Mouse (Mus musculus) limb, embryonic 13.5 days (tissue): ENCODE measurements around the gene Sorbs1. TPM values are rescaled to one million over a fixed set of nuclear protein-coding genes. Genes with fewer than 3 reads are reported as not detected.

Experiments used
- ATAC-seq: fragments of 200-750 bp; cut with Nextera tagmentation; 2 replicates; pipeline ENCODE4 v1.8.0; 2017; ENCODE audit warnings: low read depth, moderate number of reproducible peaks, moderate TSS enrichment; ENCODE audit not compliant: low FRiP score
- H3K27ac ChIP-seq: fragments of 300-500 bp; sonication (generic); 2 replicates; pipeline ENCODE4 v1.5.1; 2015; ENCODE audit warnings: inconsistent platforms, mild to moderate bottlenecking, moderate library complexity
- H3K27me3 ChIP-seq: fragments of 300-500 bp; sonication (generic); 2 replicates; pipeline ENCODE4 v1.6.1; 2015; ENCODE audit warnings: mild to moderate bottlenecking, inconsistent platforms
- H3K36me3 ChIP-seq: fragments of 300-500 bp; sonication (generic); 2 replicates; pipeline ENCODE4 v1.6.1; 2015; ENCODE audit warnings: inconsistent platforms, mild to moderate bottlenecking, moderate library complexity
- H3K4me1 ChIP-seq: fragments of 300-500 bp; sonication (generic); 2 replicates; pipeline ENCODE4 v1.6.1; 2015; ENCODE audit warnings: inconsistent platforms
- H3K4me2 ChIP-seq: fragments of 300-500 bp; sonication (generic); replicated peaks from 2 replicates; pipeline ENCODE4 v1.6.1; 2015; ENCODE audit warnings: inconsistent platforms, mild to moderate bottlenecking, moderate library complexity
- H3K4me3 ChIP-seq: fragments of 300-500 bp; sonication (generic); 2 replicates; pipeline ENCODE4 v1.5.1; 2015; ENCODE audit warnings: moderate library complexity, mild to moderate bottlenecking, inconsistent platforms
- H3K9ac ChIP-seq: fragments of 300-500 bp; sonication (generic); 2 replicates; pipeline ENCODE4 v1.6.1; 2015; ENCODE audit warnings: mild to moderate bottlenecking, inconsistent platforms
- H3K9me3 ChIP-seq: fragments of 300-500 bp; sonication (generic); 2 replicates; pipeline ENCODE4 v1.6.1; 2016; ENCODE audit warnings: inconsistent platforms
- WGBS: fragments of 180-500 bp; shearing (Covaris S2); methylation state at CpG from one replicate; pipeline ENCODE4 v1.1.7; 2015; 5-methylcytosine and 5-hydroxymethylcytosine counted together
- polyA plus RNA-seq: library from polyadenylated mRNA; unstranded; fragments of >200 nt; fragmentation: Nextera tagmentation; extraction: Ambion mirVana; gene quantifications from 2 replicates; pipeline ENCODE4 v1.2.1, GENCODE M21; 2015

The Sorbs1 gene
- polyA plus RNA-seq, 1 experiment from 2014 or later, result 52.2 TPM

DNA sequence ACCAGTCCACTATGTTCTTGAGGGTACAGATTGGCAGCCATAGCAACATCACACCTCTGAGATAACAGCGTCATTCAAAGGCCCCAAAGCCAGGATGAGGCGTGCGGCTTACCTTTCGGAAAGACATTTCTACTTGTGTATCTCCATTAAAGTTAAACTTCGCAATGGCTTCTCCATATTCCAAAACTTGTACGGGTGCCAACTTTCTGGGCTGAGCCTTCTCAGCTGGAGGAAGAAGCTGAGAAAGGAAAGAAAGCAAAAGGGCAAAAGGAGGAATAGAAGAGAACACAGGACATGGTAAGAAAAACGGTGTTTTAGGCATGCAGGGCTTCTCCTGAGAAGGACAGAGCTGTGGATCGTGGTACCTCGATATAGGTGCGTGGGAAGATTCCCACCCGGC, 199.3 kb downstream of the Sorbs1 start:
- no peak for ATAC-seq
- no peak overlapping the region for H3K27ac ChIP-seq
- no peaks in the 10 kb centered on the region for H3K9me3 ChIP-seq
- no peak overlapping the region for H3K4me3 ChIP-seq
- no peak overlapping the region for H3K4me2 ChIP-seq
- H3K9ac ChIP-seq, result no peak overlapping the region
- 92% methylated on average over 11 of the region's 11 CpGs for WGBS
- H3K4me1 ChIP-seq, result no peaks in the 10 kb centered on the region
- H3K36me3 ChIP-seq, result peaks cover 39% of the 10 kb centered on the region
- no peaks in the 10 kb centered on the region for H3K27me3 ChIP-seq

DNA sequence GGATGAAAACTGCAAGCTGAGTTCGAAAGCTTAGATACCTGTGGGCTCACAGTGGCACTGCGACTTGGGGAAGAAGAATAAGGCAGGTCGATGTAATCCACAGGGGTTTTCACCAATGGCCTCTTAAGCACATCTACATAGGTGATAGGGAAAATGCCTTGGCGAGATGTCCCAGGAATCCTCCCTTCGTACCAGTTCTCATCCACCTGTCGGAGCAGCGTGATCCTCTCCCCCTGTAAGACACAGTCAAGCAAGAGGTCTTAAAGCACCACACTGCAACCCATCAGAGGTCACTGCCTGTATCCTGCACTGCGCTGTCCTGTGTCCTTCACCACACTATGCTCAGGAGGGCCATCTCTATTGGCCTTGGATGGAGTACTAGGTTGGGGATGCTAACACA, 201.9 kb downstream of the Sorbs1 start:
- Histone ChIP-seq H3K9me3 (no peaks in the 10 kb centered on the region), H3K36me3 (peaks cover 49% of the 10 kb centered on the region)
- WGBS, result 95% methylated on average over 8 of the region's 8 CpGs

DNA sequence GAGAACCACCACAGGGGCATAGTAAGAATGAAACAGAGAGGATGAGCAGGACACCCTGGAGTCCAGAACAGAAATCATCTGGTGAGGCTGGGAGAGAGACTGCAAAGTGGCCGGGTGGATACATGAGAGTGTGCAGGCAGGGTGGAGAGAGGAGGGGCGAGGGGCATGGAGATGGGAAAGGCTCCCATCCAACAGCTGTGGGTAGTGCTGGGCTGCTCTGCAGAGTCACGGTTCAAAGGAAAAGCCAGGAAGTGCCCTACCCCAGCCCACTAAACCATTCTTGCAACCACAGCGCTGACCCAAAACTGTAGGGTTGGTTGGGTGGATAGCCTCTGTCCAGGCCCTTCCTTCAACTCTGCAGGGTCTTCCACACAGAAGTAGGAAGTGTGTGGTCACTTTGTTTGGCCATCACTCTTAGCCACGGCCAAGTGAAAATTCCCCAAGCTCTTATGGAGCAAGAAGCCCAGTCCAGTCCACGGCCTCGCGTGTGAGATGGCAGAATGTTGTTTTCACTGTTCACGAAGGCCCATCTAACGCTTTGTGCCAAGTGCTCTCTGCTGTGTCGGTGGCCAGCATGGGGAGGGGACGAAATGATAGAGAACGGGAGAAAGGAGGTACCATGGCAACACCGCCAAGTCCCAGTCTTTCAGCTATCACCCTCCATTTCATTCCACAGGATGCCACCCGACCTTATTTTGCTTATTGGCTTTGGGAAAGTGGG, 203.0 kb downstream of the Sorbs1 start:
- H3K36me3 ChIP-seq, result peaks cover 44% of the 10 kb centered on the region
- H3K4me1 ChIP-seq, result no peaks in the 10 kb centered on the region
- no peak overlapping the region for H3K9ac ChIP-seq
- H3K27ac ChIP-seq, result no peak overlapping the region
- ATAC-seq, result no peak; the same call in 1 of the 2 replicates
- H3K27me3 ChIP-seq, result no peaks in the 10 kb centered on the region
- no peaks in the 10 kb centered on the region for H3K9me3 ChIP-seq
- WGBS, result 87% methylated on average over 15 of the region's 15 CpGs
- no peak overlapping the region for H3K4me3 ChIP-seq
- no peak overlapping the region for H3K4me2 ChIP-seq

More for the DNA sequence above, 201.9 kb downstream of the Sorbs1 start:
- no peak overlapping the region for H3K4me2 ChIP-seq
- ATAC-seq, result no peak
- no peak overlapping the region for H3K9ac ChIP-seq
- no peaks in the 10 kb centered on the region for H3K27me3 ChIP-seq
- H3K4me3 ChIP-seq, result no peak overlapping the region
- H3K27ac ChIP-seq, result no peak overlapping the region
- no peaks in the 10 kb centered on the region for H3K4me1 ChIP-seq

DNA sequence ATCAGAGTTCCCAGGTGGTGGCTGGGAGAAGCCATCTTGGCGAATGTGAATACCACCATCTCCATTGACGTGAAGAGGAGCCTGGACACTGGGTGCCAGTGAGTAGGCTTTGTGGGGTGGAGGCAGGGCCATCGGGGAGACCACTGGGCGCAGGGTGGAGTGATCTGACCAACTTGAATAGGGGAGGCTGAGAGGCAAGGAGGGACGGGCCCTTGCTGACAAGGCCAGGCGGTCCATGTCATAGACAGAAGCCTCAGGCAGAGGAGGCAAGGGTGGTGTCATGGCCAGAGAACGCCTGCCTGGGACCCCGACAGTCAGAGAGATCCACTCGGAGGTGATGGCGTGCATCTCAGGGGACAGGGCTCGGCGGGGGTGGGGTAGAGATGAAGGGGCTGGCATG, 203.7 kb downstream of the Sorbs1 start:
- no peak overlapping the region for H3K9ac ChIP-seq
- no peak overlapping the region for H3K27ac ChIP-seq
- no peak overlapping the region for H3K4me2 ChIP-seq
- WGBS, result 87% methylated on average over 12 of the region's 12 CpGs
- no peaks in the 10 kb centered on the region for H3K27me3 ChIP-seq
- no peak for ATAC-seq
- H3K4me3 ChIP-seq, result no peak overlapping the region
- no peaks in the 10 kb centered on the region for H3K4me1 ChIP-seq
- H3K36me3 ChIP-seq, result peaks cover 43% of the 10 kb centered on the region
- no peaks in the 10 kb centered on the region for H3K9me3 ChIP-seq

DNA sequence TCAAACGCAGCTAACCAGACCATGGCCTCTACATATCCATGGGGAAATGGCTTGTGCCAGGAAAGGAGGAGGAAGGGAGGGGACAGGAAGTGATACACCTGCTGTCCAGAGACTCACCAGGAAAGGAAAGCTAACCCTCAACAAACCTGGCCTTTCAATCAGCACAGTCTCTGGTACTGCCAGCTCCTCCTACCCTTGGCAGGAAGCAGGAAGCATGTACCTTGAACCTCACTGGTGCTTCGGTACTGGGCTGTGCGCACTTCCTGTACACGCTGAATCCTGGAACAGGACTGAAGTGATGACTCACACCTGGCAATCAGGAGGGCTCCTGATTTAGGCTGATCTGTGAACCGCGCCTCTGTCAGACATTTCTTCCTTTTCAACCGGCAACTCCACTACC, 206.0 kb downstream of the Sorbs1 start:
- H3K4me1 ChIP-seq, result peaks cover 13% of the 10 kb centered on the region
- no peak overlapping the region for H3K27ac ChIP-seq
- H3K4me3 ChIP-seq, result no peak overlapping the region
- H3K36me3 ChIP-seq, result peaks cover 34% of the 10 kb centered on the region
- no peak overlapping the region for H3K9ac ChIP-seq
- no peak for ATAC-seq
- H3K4me2 ChIP-seq, result no peak overlapping the region
- no peaks in the 10 kb centered on the region for H3K27me3 ChIP-seq
- 86% methylated on average over 7 of the region's 7 CpGs for WGBS
- H3K9me3 ChIP-seq, result no peaks in the 10 kb centered on the region

DNA sequence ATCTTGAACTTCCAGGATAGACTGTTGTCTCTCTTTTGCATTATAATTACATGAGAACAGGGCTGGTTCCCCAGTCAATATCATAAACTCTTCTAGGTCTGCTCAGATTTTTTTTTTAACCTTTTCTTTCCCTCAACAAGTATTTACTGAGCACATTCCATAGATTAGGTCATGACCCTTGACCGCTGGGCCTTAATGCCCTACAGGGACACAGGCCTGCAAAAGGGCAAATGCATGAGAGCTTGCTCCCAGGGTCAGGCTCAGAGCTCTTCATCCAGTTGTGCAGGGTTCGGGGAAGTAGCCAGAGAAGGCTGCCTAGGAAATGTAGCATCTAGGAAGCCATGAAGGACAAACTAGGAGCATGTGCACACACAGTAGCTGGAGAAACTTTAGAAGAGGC, 206.9 kb downstream of the Sorbs1 start:
- ATAC-seq, result no peak
- H3K27ac ChIP-seq, result no peak overlapping the region
- H3K27me3 ChIP-seq, result no peaks in the 10 kb centered on the region
- 63% methylated on average over 2 of the region's 2 CpGs for WGBS
- H3K36me3 ChIP-seq, result peaks cover 31% of the 10 kb centered on the region
- H3K9ac ChIP-seq, result no peak overlapping the region
- H3K4me1 ChIP-seq, result peaks cover 13% of the 10 kb centered on the region
- H3K4me2 ChIP-seq, result no peak overlapping the region
- H3K9me3 ChIP-seq, result no peaks in the 10 kb centered on the region
- no peak overlapping the region for H3K4me3 ChIP-seq

DNA sequence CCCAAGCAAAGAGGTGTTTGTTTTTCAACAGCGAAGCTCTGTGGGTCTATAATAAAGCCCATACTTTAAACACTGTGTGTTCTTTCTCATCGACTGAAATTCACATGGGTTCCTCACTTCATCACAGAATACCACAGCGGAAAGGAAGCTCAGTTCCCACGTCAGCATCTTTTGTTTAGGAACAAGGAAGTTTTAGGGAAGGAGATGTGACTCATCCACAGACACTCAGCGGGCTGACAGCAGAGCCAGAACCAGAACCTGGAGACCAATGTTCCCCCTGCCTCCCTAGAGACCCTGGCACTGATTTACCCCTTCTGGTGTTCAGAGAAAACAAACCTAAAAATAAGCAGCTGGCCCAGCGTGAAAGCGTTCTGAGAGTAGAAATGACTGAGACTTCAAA, 208.1 kb downstream of the Sorbs1 start:
- ATAC-seq, result no peak
- peaks cover 13% of the 10 kb centered on the region for H3K4me1 ChIP-seq
- H3K27ac ChIP-seq, result no peak overlapping the region
- H3K4me3 ChIP-seq, result no peak overlapping the region
- H3K36me3 ChIP-seq, result peaks cover 20% of the 10 kb centered on the region
- H3K9me3 ChIP-seq, result no peaks in the 10 kb centered on the region
- H3K9ac ChIP-seq, result no peak overlapping the region
- H3K27me3 ChIP-seq, result no peaks in the 10 kb centered on the region
- no peak overlapping the region for H3K4me2 ChIP-seq
- WGBS, result 80% methylated on average over 7 of the region's 7 CpGs

DNA sequence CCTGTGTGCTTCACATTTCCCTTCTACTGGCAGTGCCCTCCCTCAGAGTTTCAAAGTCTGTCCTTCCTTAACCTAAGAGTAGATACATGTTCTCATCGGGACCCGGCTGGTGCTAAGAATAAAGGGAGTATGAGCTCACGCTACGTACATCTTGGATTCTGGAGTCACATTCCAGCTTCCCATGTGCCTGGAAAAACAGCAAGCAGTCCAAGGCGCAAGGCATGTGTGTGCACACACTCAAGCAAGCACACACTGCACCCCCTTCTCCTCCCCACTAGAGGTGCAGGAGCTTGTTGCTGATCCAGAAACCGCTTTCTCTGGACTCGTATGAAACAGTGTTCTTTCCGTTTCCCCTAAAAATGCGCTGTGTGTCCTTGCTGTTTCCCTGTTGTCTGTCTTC, 210.7 kb downstream of the Sorbs1 start:
- 0 out of 2 replicates have a peak, but pooled peaks cover 9% of the 10 kb centered on the region for H3K36me3 ChIP-seq
- H3K4me3 ChIP-seq, result no peak overlapping the region
- no peak overlapping the region for H3K27ac ChIP-seq
- H3K27me3 ChIP-seq, result no peaks in the 10 kb centered on the region
- H3K4me1 ChIP-seq, result peaks cover 22% of the 10 kb centered on the region
- H3K4me2 ChIP-seq, result no peak overlapping the region
- no peaks in the 10 kb centered on the region for H3K9me3 ChIP-seq
- 0 out of 2 replicates have a peak, but pooled peaks have one; percentile 41 for ATAC-seq
- no peak overlapping the region for H3K9ac ChIP-seq
- WGBS, result 71% methylated on average over 9 of the region's 9 CpGs

DNA sequence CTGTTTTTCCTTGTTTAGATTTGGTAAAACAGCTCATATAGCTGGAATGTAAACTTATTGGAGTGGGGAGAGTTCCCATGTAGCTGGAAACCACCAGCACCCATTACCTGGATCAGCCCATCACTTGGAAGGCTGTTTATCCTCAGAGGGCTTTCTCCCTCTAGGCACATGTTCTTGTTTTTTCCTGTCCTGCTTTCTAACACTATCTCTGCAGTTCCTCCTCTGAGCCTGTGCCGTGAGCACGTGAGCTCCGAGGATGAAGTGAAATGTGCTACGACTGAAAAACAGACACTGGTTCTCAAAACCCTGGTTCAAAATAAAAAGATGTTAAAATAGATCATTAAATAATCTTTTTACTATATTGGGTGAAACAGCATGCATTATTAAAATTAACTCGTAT, 211.1 kb downstream of the Sorbs1 start:
- H3K4me3 ChIP-seq, result no peak overlapping the region
- H3K36me3 ChIP-seq, result 0 out of 2 replicates have a peak, but pooled peaks cover 5% of the 10 kb centered on the region
- peaks cover 22% of the 10 kb centered on the region for H3K4me1 ChIP-seq
- H3K9ac ChIP-seq, result no peak overlapping the region
- H3K27ac ChIP-seq, result no peak overlapping the region
- H3K4me2 ChIP-seq, result no peak overlapping the region
- ATAC-seq, result no peak
- 79% methylated on average over 5 of the region's 5 CpGs for WGBS
- no peaks in the 10 kb centered on the region for H3K9me3 ChIP-seq
- H3K27me3 ChIP-seq, result no peaks in the 10 kb centered on the region

DNA sequence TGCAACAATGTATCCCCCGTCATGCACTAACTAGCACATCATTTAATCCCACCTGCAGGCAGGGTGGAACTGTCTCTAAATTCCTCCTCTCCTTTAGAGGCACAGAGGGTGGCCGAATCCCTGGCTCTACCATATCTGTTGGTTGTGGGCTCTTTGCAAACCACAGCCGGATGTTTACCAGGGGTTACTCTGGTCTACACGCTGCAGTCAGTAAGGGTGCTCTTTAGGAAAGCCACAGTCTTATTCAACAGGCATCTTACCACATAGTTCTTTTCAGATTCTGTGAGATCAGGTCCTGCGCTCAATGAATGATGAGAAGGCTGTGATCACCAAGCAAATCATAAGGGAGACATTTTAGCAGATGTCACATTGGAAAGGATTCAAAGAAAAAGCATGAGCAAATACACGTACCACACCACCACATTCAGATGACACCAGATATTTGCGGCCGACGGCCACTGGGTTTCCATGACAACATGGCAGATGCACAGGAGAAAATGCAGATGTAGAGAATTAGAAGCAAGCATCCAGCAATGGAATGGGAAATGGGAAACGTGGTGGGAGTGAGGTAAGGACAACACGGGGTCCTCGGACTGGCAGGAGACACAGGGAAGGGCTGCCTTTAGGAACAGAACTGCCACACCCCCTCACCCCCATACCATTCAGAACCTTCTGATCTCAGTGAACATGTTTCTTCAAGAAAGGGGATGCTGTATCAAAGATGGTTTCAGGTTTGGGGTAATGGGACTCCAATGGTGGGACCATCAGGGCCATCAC, 213.4 kb downstream of the Sorbs1 start:
- no peak overlapping the region for H3K4me2 ChIP-seq
- H3K4me3 ChIP-seq, result no peak overlapping the region
- no peaks in the 10 kb centered on the region for H3K27me3 ChIP-seq
- no peaks in the 10 kb centered on the region for H3K9me3 ChIP-seq
- H3K4me1 ChIP-seq, result peaks cover 22% of the 10 kb centered on the region
- no peaks in the 10 kb centered on the region for H3K36me3 ChIP-seq
- no peak for ATAC-seq
- H3K27ac ChIP-seq, result no peak overlapping the region
- H3K9ac ChIP-seq, result no peak overlapping the region
- WGBS, result 80% methylated on average over 12 of the region's 12 CpGs

DNA sequence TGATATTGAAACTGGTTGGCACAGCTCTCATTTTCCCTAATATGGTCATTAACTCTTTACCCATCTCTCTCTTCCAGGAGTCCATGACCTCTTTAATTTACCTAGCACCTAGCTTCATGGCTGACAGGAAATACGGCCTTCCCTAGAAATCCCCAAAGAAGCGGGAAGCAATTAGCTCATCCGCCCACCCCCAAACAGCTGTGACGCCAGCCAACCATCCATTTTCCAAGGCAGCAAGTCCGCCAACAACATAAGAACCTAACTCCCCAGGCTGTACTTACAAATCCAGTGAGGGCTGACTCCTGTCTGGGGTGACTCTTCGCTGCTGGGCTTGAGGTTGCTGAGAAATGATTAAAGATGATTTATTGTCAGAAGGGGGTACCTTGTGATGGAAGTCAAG, 214.4 kb downstream of the Sorbs1 start:
- Histone ChIP-seq H3K9ac (no peak overlapping the region), H3K4me2 (0 out of 2 replicates have a peak overlapping the region, but pooled peaks have one; percentile 14), H3K4me3 (no peak overlapping the region), H3K9me3 (no peaks in the 10 kb centered on the region), H3K27me3 (no peaks in the 10 kb centered on the region), H3K27ac (no peak overlapping the region), H3K36me3 (no peaks in the 10 kb centered on the region), H3K4me1 (peaks cover 22% of the 10 kb centered on the region)
- no peak for ATAC-seq
- 43% methylated on average over 6 of the region's 6 CpGs for WGBS

DNA sequence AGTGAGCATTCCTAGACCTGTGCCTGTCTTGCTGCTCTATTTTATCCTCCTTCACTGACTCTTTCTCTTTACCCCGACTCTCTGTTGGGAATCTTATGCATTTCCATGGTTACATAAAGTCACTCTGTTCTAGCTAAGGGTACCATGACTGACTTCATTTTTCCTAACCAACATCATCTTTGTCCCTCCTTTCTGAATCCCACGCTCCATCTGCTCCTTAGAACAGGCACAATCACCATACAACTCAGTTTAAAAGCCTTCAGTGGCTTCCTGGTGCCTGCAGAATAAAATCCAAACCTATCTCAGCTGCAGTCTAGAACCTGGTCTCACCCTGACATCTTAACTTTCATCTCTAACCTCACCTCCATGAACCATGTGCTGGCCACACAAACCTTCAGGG, 215.0 kb downstream of the Sorbs1 start:
- H3K4me3 ChIP-seq, result no peak overlapping the region
- no peak overlapping the region for H3K9ac ChIP-seq
- 85% methylated on average over 2 of the region's 2 CpGs for WGBS
- no peak overlapping the region for H3K4me2 ChIP-seq
- H3K36me3 ChIP-seq, result no peaks in the 10 kb centered on the region; the same call in 1 of the 2 replicates
- peaks cover 17% of the 10 kb centered on the region for H3K4me1 ChIP-seq
- no peaks in the 10 kb centered on the region for H3K9me3 ChIP-seq
- ATAC-seq, result no peak
- no peaks in the 10 kb centered on the region for H3K27me3 ChIP-seq
- H3K27ac ChIP-seq, result no peak overlapping the region
